Mouse (Mus musculus): ENCODE measurements at regions not wholly inside any gene's neighbourhood (a gene's known extent, or its start where the extent isn't known, plus 50 kb on each side); places are given as distances from the start of the nearest gene placed in this dataset.

DNA sequence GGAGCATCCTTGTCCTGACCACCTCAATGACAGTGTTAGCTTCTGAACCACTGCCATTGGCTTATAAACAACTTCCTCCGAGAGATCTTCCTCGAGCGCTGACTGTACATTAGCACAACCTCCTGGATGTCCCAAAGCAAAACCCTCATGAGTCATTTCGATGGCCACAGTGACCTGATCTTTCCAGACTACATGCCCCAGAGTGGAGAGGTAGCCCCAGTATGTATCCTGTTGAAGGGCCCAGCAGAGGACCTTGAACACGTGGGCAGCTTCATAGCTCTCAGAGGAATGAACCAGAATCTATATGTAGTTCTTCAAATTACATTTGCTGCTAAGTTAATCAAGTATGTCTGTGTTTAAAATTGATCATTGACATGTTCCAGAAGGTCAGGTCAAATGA, 118.1 kb downstream of the Mtx3 start:
- H3K27ac ChIP-seq (replicated peaks; ENCODE audit: low read depth, low read length), result no peak overlapping the region
- no peak overlapping the region for H3K4me3 ChIP-seq (ENCODE audit: insufficient read depth, low read depth, low read length)
- H3K4me1 ChIP-seq (ENCODE audit: control insufficient read depth, insufficient read depth, insufficient read length, low read length), result peaks cover 3% of the 10 kb centered on the region; the same call in 1 of the 2 replicates

DNA sequence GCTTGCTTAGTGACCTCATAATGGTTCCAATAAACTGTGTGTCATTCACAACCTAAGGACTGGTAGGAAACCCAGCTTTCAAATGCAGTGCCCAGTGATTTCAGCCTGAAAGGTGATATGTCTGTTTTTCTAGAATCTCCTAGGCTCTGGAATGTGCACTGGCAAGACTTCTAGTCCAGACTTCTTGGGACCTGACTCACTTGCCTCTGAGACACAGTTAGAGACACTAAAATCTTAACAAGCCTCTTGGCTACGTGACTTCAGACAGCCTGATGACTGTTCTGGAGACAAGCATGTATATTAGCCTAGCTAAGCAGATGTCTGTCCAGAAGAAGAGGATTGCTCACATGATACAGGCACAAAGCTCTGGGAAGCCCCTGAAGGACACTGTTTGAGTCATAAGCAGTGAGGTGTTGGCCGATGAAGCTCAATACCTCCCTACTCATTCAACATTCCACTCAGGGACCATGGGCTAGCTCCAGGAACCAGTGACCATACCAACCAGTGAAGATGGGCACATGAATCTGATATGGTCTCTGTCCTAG, 118.9 kb downstream of the Mtx3 start:
- Histone ChIP-seq H3K4me1 (ENCODE audit: control insufficient read depth, insufficient read depth, insufficient read length, low read length) (peaks cover 3% of the 10 kb centered on the region; the same call in 1 of the 2 replicates), H3K27ac (replicated peaks; ENCODE audit: low read depth, low read length) (no peak overlapping the region), H3K4me3 (ENCODE audit: insufficient read depth, low read depth, low read length) (no peak overlapping the region)

DNA sequence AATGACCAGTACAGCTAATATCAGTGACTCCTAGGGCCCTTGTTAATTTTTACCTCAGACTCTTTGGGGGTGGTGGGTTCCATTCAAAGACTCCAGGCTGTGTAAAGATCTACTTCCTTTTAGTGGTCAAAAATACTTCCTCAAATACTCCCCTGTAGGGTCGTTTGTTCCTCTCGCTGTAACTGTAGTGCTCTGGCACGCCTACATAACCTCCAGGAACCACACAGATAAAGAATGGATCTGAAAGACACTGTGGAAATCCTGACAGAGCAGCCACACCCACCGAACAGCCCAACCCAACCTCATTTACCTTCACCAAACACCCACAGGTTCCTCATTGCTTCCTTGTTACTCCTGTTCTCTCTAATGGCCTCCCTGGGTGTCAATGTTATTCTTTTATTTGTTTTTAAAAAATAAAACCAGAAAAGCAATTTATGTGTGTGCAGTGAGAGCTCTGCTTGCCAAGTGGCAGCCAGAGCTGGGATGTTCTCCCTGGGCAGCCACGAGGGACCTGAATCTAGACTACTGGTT, 119.7 kb downstream of the Mtx3 start:
- Histone ChIP-seq H3K27ac (replicated peaks; ENCODE audit: low read depth, low read length) (no peak overlapping the region), H3K4me3 (ENCODE audit: insufficient read depth, low read depth, low read length) (no peak overlapping the region), H3K4me1 (ENCODE audit: control insufficient read depth, insufficient read depth, insufficient read length, low read length) (peaks cover 3% of the 10 kb centered on the region; the same call in 1 of the 2 replicates)

DNA sequence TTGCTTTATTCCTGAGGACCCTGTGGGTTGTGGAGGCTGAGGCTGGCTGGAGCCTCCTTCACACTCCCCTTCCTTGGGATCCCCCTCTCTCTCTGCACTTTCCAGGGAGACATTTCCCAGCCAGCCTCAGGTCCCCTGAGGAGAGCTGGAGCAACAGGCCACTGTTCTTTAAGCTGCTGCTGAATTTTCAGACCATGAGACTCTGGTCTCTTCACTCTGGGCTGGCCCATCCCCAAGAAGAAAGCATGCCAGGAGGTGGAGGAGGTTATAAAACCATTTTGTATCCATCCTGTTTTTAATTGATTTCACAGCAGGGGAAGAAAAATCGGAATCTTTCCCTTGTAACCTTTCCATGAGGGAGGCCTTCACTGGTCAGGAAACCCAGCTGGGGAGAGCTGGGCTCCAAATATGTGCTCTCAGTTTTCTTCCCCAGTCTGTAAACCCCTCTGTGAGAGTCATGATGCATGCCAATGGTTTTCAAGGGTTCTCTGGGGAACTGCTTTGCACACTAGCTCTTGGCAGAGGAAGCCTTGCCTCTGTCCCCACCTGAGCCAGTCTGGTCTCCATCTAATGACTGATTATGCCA, 122.6 kb downstream of the Mtx3 start:
- Histone ChIP-seq H3K4me1 (ENCODE audit: control insufficient read depth, insufficient read depth, insufficient read length, low read length) (peaks cover 3% of the 10 kb centered on the region; the same call in 1 of the 2 replicates), H3K27ac (replicated peaks; ENCODE audit: low read depth, low read length) (no peak overlapping the region), H3K4me3 (ENCODE audit: insufficient read depth, low read depth, low read length) (no peak overlapping the region)

DNA sequence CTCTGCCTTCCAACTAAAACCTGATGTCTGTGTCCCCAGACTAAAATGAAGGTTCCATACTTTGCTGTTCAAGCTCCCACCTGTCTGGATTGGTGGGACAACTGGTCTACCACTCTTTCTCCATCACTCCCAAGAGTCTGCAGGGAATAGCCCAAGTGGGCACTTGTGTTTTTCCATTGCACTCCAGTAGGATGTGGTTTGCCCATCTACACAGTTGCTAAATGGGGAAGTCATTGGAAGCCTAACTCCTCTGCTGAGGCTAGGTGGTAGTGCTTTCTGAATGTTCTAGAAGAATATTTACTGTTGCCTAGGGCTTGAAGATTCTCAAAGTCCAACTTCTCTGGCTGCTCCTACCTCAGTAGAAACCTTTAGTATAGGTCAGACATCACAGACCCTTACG, 125.0 kb downstream of the Mtx3 start:
- Histone ChIP-seq H3K4me1 (ENCODE audit: control insufficient read depth, insufficient read depth, insufficient read length, low read length) (peaks cover 3% of the 10 kb centered on the region; the same call in 1 of the 2 replicates), H3K4me3 (ENCODE audit: insufficient read depth, low read depth, low read length) (no peak overlapping the region), H3K27ac (replicated peaks; ENCODE audit: low read depth, low read length) (no peak overlapping the region)

DNA sequence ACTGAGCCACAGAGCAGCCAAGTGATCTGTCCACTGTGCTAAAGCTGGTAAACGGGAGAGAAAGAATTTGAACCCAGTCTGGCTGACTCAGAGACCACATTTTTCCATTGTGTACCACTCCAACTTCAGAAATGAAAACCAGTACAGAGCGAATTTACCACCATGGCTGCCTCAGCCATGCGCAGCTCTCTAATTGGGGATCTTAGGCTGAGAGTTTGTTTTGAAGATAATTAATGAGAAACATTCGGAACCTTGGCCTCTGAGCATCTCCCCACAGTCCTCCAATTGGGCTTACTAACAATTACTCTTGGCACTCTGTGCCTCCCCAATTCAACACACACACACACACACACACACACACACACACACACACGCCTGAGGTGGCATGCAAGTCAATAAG, 128.3 kb downstream of the Mtx3 start:
- Histone ChIP-seq H3K4me1 (ENCODE audit: control insufficient read depth, insufficient read depth, insufficient read length, low read length) (no peaks in the 10 kb centered on the region; the same call in 1 of the 2 replicates), H3K4me3 (ENCODE audit: insufficient read depth, low read depth, low read length) (no peak overlapping the region)

DNA sequence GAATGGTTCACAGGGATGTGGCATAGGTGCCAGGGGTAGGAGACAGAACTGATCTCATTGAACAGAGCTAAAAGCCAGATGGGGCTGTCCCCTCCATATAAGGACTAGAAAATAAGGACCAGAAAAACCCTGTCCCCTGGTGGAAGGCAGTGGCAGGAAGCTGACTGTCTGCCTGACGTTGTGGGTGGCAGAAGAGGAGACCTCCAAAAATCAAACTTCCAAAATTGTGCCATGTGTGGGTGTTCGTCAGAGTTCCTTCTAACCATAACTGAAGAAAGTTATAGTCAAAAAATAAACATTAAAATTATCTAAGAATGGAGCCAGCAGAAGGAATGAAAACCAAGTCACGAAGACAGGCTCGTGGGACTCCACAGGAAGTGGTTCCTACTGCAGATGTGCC, 129.2 kb downstream of the Mtx3 start:
- Histone ChIP-seq H3K4me3 (ENCODE audit: insufficient read depth, low read depth, low read length) (no peak overlapping the region), H3K27ac (replicated peaks; ENCODE audit: low read depth, low read length) (no peak overlapping the region), H3K4me1 (ENCODE audit: control insufficient read depth, insufficient read depth, insufficient read length, low read length) (no peaks in the 10 kb centered on the region; the same call in 1 of the 2 replicates)

More for the DNA sequence above, 128.3 kb downstream of the Mtx3 start:
- H3K27ac ChIP-seq (replicated peaks; ENCODE audit: low read depth, low read length), result no peak overlapping the region

DNA sequence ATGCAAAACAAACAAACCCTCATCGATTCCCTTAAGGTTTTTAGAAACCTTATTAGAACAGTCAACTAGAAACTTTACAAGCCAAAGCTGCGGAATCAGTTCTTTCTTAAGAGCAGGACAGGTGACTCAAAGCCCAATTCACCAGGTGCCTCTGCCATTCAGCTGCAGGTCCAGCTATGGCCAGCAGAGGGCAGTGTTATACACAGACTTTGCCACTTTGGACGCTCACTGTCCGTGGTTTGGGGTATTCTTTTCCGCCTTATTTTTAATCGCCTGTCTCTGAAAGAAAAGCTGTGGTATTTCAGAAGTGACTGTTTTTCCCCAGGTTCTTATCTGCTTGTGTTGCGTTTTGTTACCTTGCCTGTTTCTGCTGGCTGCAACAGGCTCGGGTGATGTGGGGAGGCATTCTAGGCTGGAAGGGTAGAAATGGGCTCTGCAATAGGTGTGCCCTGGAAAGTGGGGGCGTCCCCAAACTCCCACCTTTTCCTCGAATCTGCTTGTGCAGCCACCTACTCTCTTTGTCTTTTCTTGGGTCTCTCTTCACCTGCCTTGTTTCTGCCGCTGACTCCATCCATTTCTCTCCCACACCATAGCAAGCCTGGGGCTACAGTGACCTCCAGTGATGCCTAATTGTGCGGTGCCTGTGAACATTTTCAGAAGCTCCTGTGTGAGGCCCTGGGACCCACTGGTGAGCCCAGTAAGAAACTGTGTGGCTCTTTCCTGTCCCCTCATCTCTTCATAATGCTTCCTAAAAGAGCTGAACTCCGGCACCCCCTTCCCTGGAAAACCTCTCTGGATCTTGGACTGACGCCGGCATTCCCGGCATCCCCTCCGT, 142.4 kb downstream of the Mtx3 start:
- no peak overlapping the region for H3K27ac ChIP-seq (replicated peaks; ENCODE audit: low read depth, low read length)
- H3K4me1 ChIP-seq (ENCODE audit: control insufficient read depth, insufficient read depth, insufficient read length, low read length), result no peaks in the 10 kb centered on the region
- peak overlapping the region; percentile 39 for H3K4me3 ChIP-seq (ENCODE audit: insufficient read depth, low read depth, low read length)

DNA sequence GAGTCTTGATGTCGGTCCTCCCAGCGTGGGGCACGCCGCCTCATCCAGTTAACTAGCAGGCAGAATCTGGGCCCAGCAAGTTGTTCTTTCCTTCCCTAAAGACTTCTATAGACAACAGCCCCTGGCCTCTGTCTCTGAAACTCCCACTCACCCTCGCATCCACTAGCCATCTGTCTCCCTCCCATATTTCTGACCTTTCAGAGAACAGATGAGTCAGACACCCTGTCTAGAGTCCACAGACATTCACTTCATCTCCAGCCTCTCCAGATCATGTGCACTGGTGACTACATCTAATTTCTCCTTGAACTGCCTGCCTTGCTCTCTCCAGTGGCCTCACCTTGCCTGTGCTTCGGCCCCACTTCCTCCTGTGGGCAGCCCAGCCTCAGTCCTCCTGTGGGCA, 143.1 kb downstream of the Mtx3 start:
- no peaks in the 10 kb centered on the region for H3K4me1 ChIP-seq (ENCODE audit: control insufficient read depth, insufficient read depth, insufficient read length, low read length)
- H3K4me3 ChIP-seq (ENCODE audit: insufficient read depth, low read depth, low read length), result no peak overlapping the region
- H3K27ac ChIP-seq (replicated peaks; ENCODE audit: low read depth, low read length), result no peak overlapping the region

DNA sequence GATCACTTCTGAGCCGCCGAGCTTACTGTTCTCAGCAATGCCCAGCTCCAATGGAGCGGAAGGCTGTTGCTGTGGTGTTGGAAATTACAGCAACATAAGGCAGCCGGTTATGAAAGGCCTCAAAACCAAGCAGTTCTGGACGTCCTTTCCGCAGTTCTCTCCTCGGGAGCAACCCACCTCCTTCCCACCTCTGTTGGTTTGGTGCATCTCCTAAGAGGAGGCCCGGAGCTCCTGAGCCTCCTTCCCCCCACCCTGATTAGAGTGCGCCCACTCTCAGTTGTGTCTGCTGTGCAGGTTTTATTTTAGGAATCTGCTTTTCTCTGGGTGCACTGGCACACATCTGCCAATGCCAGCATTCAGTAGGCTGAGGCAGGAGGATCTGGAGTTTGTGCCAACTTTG, 144.0 kb downstream of the Mtx3 start:
- Histone ChIP-seq H3K4me3 (ENCODE audit: insufficient read depth, low read depth, low read length) (no peak overlapping the region), H3K4me1 (ENCODE audit: control insufficient read depth, insufficient read depth, insufficient read length, low read length) (no peaks in the 10 kb centered on the region)

DNA sequence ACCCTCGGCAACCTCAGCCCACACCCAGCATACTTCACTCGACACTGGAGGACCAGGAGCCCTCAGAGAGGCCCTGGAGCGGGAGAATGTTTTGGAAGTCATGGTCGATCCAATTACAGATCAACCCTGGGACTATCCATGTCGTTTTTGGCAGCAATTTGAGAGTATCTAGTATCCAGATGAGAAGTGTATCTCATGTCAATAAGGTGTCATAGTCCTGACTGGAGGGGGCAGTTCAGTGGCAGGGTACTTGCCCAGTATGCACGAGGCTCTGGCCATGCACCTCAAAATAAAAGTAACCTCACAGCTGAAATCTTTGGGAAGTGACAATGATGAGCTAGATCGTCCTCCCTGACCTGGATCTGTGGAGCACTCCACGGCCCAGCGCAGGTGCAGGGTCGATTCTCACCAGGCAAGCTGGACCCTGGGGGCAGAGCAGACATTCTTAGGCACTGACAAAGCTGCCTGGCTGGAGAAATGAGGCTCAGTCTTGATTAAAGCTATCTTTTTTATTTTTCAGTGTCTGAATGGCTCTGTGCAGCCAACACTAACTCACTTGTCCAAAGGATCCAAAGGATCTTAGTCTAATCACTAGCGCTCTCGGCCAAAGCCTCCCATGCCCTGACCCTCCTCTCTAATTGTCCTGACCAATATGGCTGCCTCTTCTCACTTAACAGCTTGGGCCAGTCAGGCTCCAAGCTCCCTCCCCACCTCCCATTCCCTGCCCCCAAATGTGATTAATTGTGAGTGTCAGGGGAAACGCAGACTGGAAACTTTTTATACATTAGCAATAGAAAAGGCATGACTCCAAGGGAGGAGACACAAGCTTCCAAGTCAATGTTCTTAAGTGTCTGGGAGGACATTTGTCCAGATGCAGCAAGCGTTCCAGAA, 146.0 kb downstream of the Mtx3 start:
- H3K27ac ChIP-seq (replicated peaks; ENCODE audit: low read depth, low read length), result no peak overlapping the region

More for the DNA sequence above, 144.0 kb downstream of the Mtx3 start:
- H3K27ac ChIP-seq (replicated peaks; ENCODE audit: low read depth, low read length), result no peak overlapping the region

More for the DNA sequence above, 146.0 kb downstream of the Mtx3 start:
- peaks cover 2% of the 10 kb centered on the region; the same call in 1 of the 2 replicates for H3K4me1 ChIP-seq (ENCODE audit: control insufficient read depth, insufficient read depth, insufficient read length, low read length)
- no peak overlapping the region for H3K4me3 ChIP-seq (ENCODE audit: insufficient read depth, low read depth, low read length)

Measured in brown adipose tissue, adult 24 weeks (tissue).